In genomic region chr7:28926172-28926571, GRCm38 (mm10) we compare ENCODE assay signal across 11 mouse cellular contexts. TPM values are rescaled to one million over a fixed set of nuclear protein-coding genes. Genes with fewer than 3 reads are reported as not detected.
DNase-seq lines count a peak whose midpoint lies in the region; ATAC-seq lines count a peak whose summit lies in the region.
"Had no signal": no experiment of that assay in that cellular context is flagged by ENCODE, and none has a peak within 500 bp of the region (broad histone marks: within the 10 kb centered on the region; RNA-seq: fewer than 3 reads in every experiment).

No protein-coding gene starts in this region.

- ATAC-seq in hindbrain, embryonic 13.5 days (ENCODE audit: low FRiP score): no peak
- ATAC-seq in hindbrain, embryonic 12.5 days (ENCODE audit: low FRiP score): no peak
- ATAC-seq in liver, embryonic 13.5 days (ENCODE audit: low read depth): no peak

- peaks cover 71% of the 10 kb centered on the region for H3K4me1 ChIP-seq in hindbrain, embryonic 13.5 days (replicated peaks)
- peaks cover 52% of the 10 kb centered on the region for H3K4me1 ChIP-seq in hindbrain, embryonic 12.5 days
- H3K4me1 ChIP-seq in embryonic facial prominence, embryonic 10.5 days: peaks cover 78% of the 10 kb centered on the region
- peaks cover 93% of the 10 kb centered on the region for H3K4me1 ChIP-seq in liver, embryonic 13.5 days (replicated peaks)

- H3K9ac ChIP-seq in hindbrain, embryonic 13.5 days: no peak overlapping the region
- no peak overlapping the region for H3K9ac ChIP-seq in hindbrain, embryonic 12.5 days
- no peak overlapping the region for H3K9ac ChIP-seq in liver, embryonic 13.5 days

- no peak overlapping the region for H3K4me2 ChIP-seq in hindbrain, embryonic 13.5 days
- no peak overlapping the region for H3K4me2 ChIP-seq in hindbrain, embryonic 12.5 days (replicated peaks)
- H3K4me2 ChIP-seq in liver, embryonic 13.5 days: no peak overlapping the region

- H3K27ac ChIP-seq in hindbrain, embryonic 13.5 days: peak overlapping the region; percentile 58
- H3K27ac ChIP-seq in hindbrain, embryonic 12.5 days: no peak overlapping the region
- peak overlapping the region; percentile 62 for H3K27ac ChIP-seq in embryonic facial prominence, embryonic 10.5 days (replicated peaks)
- peak overlapping the region; percentile 53 for H3K27ac ChIP-seq in liver, embryonic 13.5 days

- H3K36me3 ChIP-seq in hindbrain, embryonic 13.5 days: 0 out of 2 replicates have a peak, but pooled peaks cover 2% of the 10 kb centered on the region
- no peaks in the 10 kb centered on the region for H3K36me3 ChIP-seq in hindbrain, embryonic 12.5 days
- H3K36me3 ChIP-seq in embryonic facial prominence, embryonic 10.5 days (replicated peaks): peaks cover 40% of the 10 kb centered on the region
- H3K36me3 ChIP-seq in liver, embryonic 13.5 days: peaks cover 40% of the 10 kb centered on the region

- H3K9me3 ChIP-seq in hindbrain, embryonic 13.5 days: no peaks in the 10 kb centered on the region
- no peaks in the 10 kb centered on the region for H3K9me3 ChIP-seq in hindbrain, embryonic 12.5 days (replicated peaks)
- H3K9me3 ChIP-seq in embryonic facial prominence, embryonic 10.5 days: no peaks in the 10 kb centered on the region
- H3K9me3 ChIP-seq in liver, embryonic 13.5 days (replicated peaks): no peaks in the 10 kb centered on the region
- H3K9me3 ChIP-seq: G1E had no signal

- no peak overlapping the region for H3K4me3 ChIP-seq in hindbrain, embryonic 13.5 days
- no peak overlapping the region for H3K4me3 ChIP-seq in hindbrain, embryonic 12.5 days
- H3K4me3 ChIP-seq in embryonic facial prominence, embryonic 10.5 days: no peak overlapping the region
- H3K4me3 ChIP-seq in liver, embryonic 13.5 days (replicated peaks): no peak overlapping the region

- peak; percentile 44 for DNase-seq in ZHBTc4 (ENCODE audit: low read depth, low spot score)
- DNase-seq in embryonic facial prominence, embryonic 10.5 days (ENCODE audit: low spot score): no peak
- DNase-seq in liver, embryonic 13.5 days: no peak
- DNase-seq in right cerebral cortex, postnatal 14 days: no peak
- no peak for DNase-seq in left cerebral cortex, adult 18-20 months (ENCODE audit: low spot score in 2 of 2)
- DNase-seq: adrenal gland, postnatal 25 days; spleen, adult 18-20 months had no signal

- WGBS in hindbrain, embryonic 13.5 days: 67% methylated on average over 2 of the region's 2 CpGs
- 67% methylated on average over 2 of the region's 2 CpGs for WGBS in hindbrain, embryonic 12.5 days
- 67% methylated on average over 2 of the region's 2 CpGs for WGBS in embryonic facial prominence, embryonic 10.5 days
- 55% methylated on average over 2 of the region's 2 CpGs for WGBS in liver, embryonic 13.5 days (ENCODE audit: insufficient replicate concordance)

- no peaks in the 10 kb centered on the region for H3K27me3 ChIP-seq in hindbrain, embryonic 13.5 days
- no peaks in the 10 kb centered on the region for H3K27me3 ChIP-seq in hindbrain, embryonic 12.5 days
- no peaks in the 10 kb centered on the region for H3K27me3 ChIP-seq in embryonic facial prominence, embryonic 10.5 days (replicated peaks; ENCODE audit: low read depth, poor library complexity, severe bottlenecking)
- H3K27me3 ChIP-seq in liver, embryonic 13.5 days: no peaks in the 10 kb centered on the region

RNA-seq across cellular contexts. Expression of gene Actn4, which starts 36.0 kb away (rescaled TPM):
- polyA plus RNA-seq in hindbrain, embryonic 13.5 days (2015; fragmentation: Nextera tagmentation; extraction: Ambion mirVana): 136 and 138 TPM in 2 replicates
- polyA plus RNA-seq in hindbrain, embryonic 12.5 days (2016; fragmentation: Nextera tagmentation; extraction: Ambion mirVana): 194 and 200 TPM in 2 replicates
- 260 and 269 TPM in 2 replicates for polyA plus RNA-seq in embryonic facial prominence, embryonic 10.5 days (2016; fragmentation: Nextera tagmentation; extraction: Ambion mirVana)
- polyA plus RNA-seq in liver, embryonic 13.5 days (2015; fragmentation: Nextera tagmentation; extraction: Ambion mirVana): 116 and 131 TPM in 2 replicates
- total RNA-seq in left cerebral cortex, adult 18-20 months (2021): 100 to 1,000 TPM; 192 TPM

RNA-seq across cellular contexts. Expression of gene Capn12, which starts 45.0 kb away (rescaled TPM):
- 0.38 and 0.43 TPM in 2 replicates for polyA plus RNA-seq in hindbrain, embryonic 13.5 days (2015; fragmentation: Nextera tagmentation; extraction: Ambion mirVana)
- 0.34 and 0.78 TPM in 2 replicates for polyA plus RNA-seq in hindbrain, embryonic 12.5 days (2016; fragmentation: Nextera tagmentation; extraction: Ambion mirVana)
- polyA plus RNA-seq in embryonic facial prominence, embryonic 10.5 days (2016; fragmentation: Nextera tagmentation; extraction: Ambion mirVana): 0.44 and 0.55 TPM in 2 replicates
- polyA plus RNA-seq in liver, embryonic 13.5 days (2015; fragmentation: Nextera tagmentation; extraction: Ambion mirVana): 0.09 and 0.13 TPM in 2 replicates
- total RNA-seq in left cerebral cortex, adult 18-20 months (2021): under 1 TPM; 0.61 to 0.95 TPM
- total RNA-seq: megakaryocyte progenitor cell, adult 5-6 weeks had no signal

RNA-seq across cellular contexts. Expression of gene Eif3k, which starts 55.5 kb away (rescaled TPM):
- 315 and 332 TPM in 2 replicates for polyA plus RNA-seq in hindbrain, embryonic 13.5 days (2015; fragmentation: Nextera tagmentation; extraction: Ambion mirVana)
- 298 and 331 TPM in 2 replicates for polyA plus RNA-seq in hindbrain, embryonic 12.5 days (2016; fragmentation: Nextera tagmentation; extraction: Ambion mirVana)
- 444 and 454 TPM in 2 replicates for polyA plus RNA-seq in embryonic facial prominence, embryonic 10.5 days (2016; fragmentation: Nextera tagmentation; extraction: Ambion mirVana)
- 294 and 308 TPM in 2 replicates for polyA plus RNA-seq in liver, embryonic 13.5 days (2015; fragmentation: Nextera tagmentation; extraction: Ambion mirVana)
- 100 to 1,000 TPM; 196 to 199 TPM for total RNA-seq in left cerebral cortex, adult 18-20 months (2021)

RNA-seq across cellular contexts. Expression of gene Map4k1, which starts 55.7 kb away (rescaled TPM):
- polyA plus RNA-seq in hindbrain, embryonic 13.5 days (2015; fragmentation: Nextera tagmentation; extraction: Ambion mirVana): 4.1 and 6.4 TPM in 2 replicates
- 4.9 and 5.4 TPM in 2 replicates for polyA plus RNA-seq in hindbrain, embryonic 12.5 days (2016; fragmentation: Nextera tagmentation; extraction: Ambion mirVana)
- 11.6 and 14.4 TPM in 2 replicates for polyA plus RNA-seq in embryonic facial prominence, embryonic 10.5 days (2016; fragmentation: Nextera tagmentation; extraction: Ambion mirVana)
- polyA plus RNA-seq in liver, embryonic 13.5 days (2015; fragmentation: Nextera tagmentation; extraction: Ambion mirVana): 27.4 and 29.1 TPM in 2 replicates
- total RNA-seq in left cerebral cortex, adult 18-20 months (2021): 1 to 10 TPM; 1.0 to 1.7 TPM
